Mouse (Mus musculus) C2C12 (cell line): ENCODE results near the gene Qtrt1.

ENCODE experiments used
- CTCF ChIP-seq: IDR thresholded peaks from one replicate; pipeline ENCODE4 v1.5.1; 2011; ENCODE audit not compliant: control insufficient read depth, insufficient read depth, insufficient read length
- MAX ChIP-seq: IDR thresholded peaks from one replicate; pipeline ENCODE4 v1.6.1; 2011; ENCODE audit warnings: mild to moderate bottlenecking, control low read depth

- TF ChIP-seq MAX (no peak), CTCF (no peak)
Measured at GRCm38 (mm10) chr9:21397170-21397569, 14.5 kb upstream of the Qtrt1 start.
